Mouse (Mus musculus) MEL (cell line): ENCODE measurements at regions not wholly inside any gene's neighbourhood (a gene's known extent, or its start where the extent isn't known, plus 50 kb on each side); places are given as distances from the start of the nearest gene placed in this dataset.
"Not testable (repeated sequence)": the region's sequence is repeated elsewhere in the genome, so short reads cannot be mapped to it uniquely, and the experiment has no call there.

ENCODE experiments used
- CTCF ChIP-seq, 3 experiments: IDR thresholded peaks in 2 of 3; conservative IDR thresholded peaks in 1 of 3; 2 replicates each; pipeline ENCODE4 v1.5.1; 2011 to 2012; ENCODE audit warnings: low read length in 3 of 3, low read depth in 2 of 3, mild to moderate bottlenecking in 2 of 3, improper control_type of control experiment in 1 of 3, inconsistent platforms in 1 of 3, mixed read lengths in 1 of 3, moderate library complexity in 1 of 3; ENCODE audit not compliant: control insufficient read depth in 1 of 3, insufficient read depth in 1 of 3, poor library complexity in 1 of 3, severe bottlenecking in 1 of 3
- MEF2A ChIP-seq: IDR thresholded peaks from 2 replicates; pipeline ENCODE4 v1.6.1; 2014; ENCODE audit warnings: low read depth, mild to moderate bottlenecking, inconsistent platforms, low read length, improper control_type of control experiment; ENCODE audit not compliant: poor library complexity, insufficient replicate concordance, severe bottlenecking; ENCODE audit errors: extremely low read depth
- POLR2A ChIP-seq, 2 experiments: IDR thresholded peaks; 2 replicates each; pipeline ENCODE4 v1.6.1; 2011 to 2012; ENCODE audit warnings: low read length in 2 of 2, mild to moderate bottlenecking in 2 of 2, control low read depth in 1 of 2, improper control_type of control experiment in 1 of 2, low read depth in 1 of 2, moderate library complexity in 1 of 2; ENCODE audit not compliant: control insufficient read depth in 1 of 2, insufficient read depth in 1 of 2, poor library complexity in 1 of 2
- TBP ChIP-seq: IDR thresholded peaks from 2 replicates; pipeline ENCODE4 v1.8.0; 2011; ENCODE audit warnings: low read depth, low read length, improper control_type of control experiment
- ZNF384 ChIP-seq: IDR thresholded peaks from 2 replicates; pipeline ENCODE4 v1.6.1; 2012; ENCODE audit warnings: low read depth, mild to moderate bottlenecking, inconsistent platforms, low read length, improper control_type of control experiment

- not testable (repeated sequence) for TF ChIP-seq CTCF (IDR thresholded peaks at IDR 0.05 in 2 of 3, conservative IDR thresholded peaks at IDR 0.05 in 1 of 3; ENCODE audit: control insufficient read depth in 1 of 3, insufficient read depth in 1 of 3, low read depth in 2 of 3, low read length in 3 of 3, poor library complexity in 1 of 3, severe bottlenecking in 1 of 3); ZNF384; MEF2A; POLR2A (IDR thresholded peaks at IDR 0.05; ENCODE audit: control insufficient read depth in 1 of 2, insufficient read depth in 1 of 2, low read depth in 1 of 2, low read length in 2 of 2, poor library complexity in 1 of 2); TBP
Observed at GRCm38 (mm10) chr8:20259662-20260061, 103.3 kb downstream of the Gm15319 start.
